Mouse (Mus musculus): Measurements from ENCODE around the gene Nudcd3.
"Not testable (repeated sequence)": the region's sequence is repeated elsewhere in the genome, so short reads cannot be mapped to it uniquely, and the experiment has no call there.

Gene Nudcd3

GRCm38 (mm10) chr11:6130578-6130977 is 69.6 kb downstream of the Nudcd3 start:
- in situ Hi-C loops (cut with MboI; ENCODE audit: low sequenced_read_pairs) = no loop called here

- in situ Hi-C loops (cut with MboI; ENCODE audit: low sequenced_read_pairs) = no loop called here
These were observed 76.6 kb downstream of the Nudcd3 start for GRCm38 (mm10) chr11:6123605-6124120.

- in situ Hi-C loops (cut with MboI; ENCODE audit: low sequenced_read_pairs) = no loop called here
These were observed 77.6 kb downstream of the Nudcd3 start for GRCm38 (mm10) chr11:6122631-6123030.

- in situ Hi-C loops (cut with MboI; ENCODE audit: low sequenced_read_pairs) = no loop called here
These were observed 79.6 kb downstream of the Nudcd3 start for GRCm38 (mm10) chr11:6120596-6120995.

- in situ Hi-C loops (cut with MboI; ENCODE audit: low sequenced_read_pairs) = no loop called here
These were observed 80.2 kb downstream of the Nudcd3 start for GRCm38 (mm10) chr11:6120001-6120400.

- in situ Hi-C loops (cut with MboI; ENCODE audit: low sequenced_read_pairs) = no loop called here
These were observed 80.9 kb downstream of the Nudcd3 start for GRCm38 (mm10) chr11:6119312-6119711.

- in situ Hi-C loops (cut with MboI; ENCODE audit: low sequenced_read_pairs) = no loop called here
These were observed 82.3 kb downstream of the Nudcd3 start for GRCm38 (mm10) chr11:6117956-6118355.

- in situ Hi-C loops (cut with MboI; ENCODE audit: low sequenced_read_pairs) = no loop called here
These were observed 88.3 kb downstream of the Nudcd3 start for GRCm38 (mm10) chr11:6111734-6112484.

GRCm38 (mm10) chr11:6109990-6110389 is 90.2 kb downstream of the Nudcd3 start:
- in situ Hi-C loops (cut with MboI; ENCODE audit: low sequenced_read_pairs) = no loop called here

- in situ Hi-C loops (cut with MboI; ENCODE audit: low sequenced_read_pairs) = no loop called here
These were observed 91.9 kb downstream of the Nudcd3 start for GRCm38 (mm10) chr11:6108296-6108695.

- in situ Hi-C loops (cut with MboI; ENCODE audit: low sequenced_read_pairs) = no loop called here
These were observed 92.5 kb downstream of the Nudcd3 start for GRCm38 (mm10) chr11:6107722-6108121.

- in situ Hi-C loops (cut with MboI; ENCODE audit: low sequenced_read_pairs) = no loop called here
These were observed 95.5 kb downstream of the Nudcd3 start for GRCm38 (mm10) chr11:6104734-6105133.

GRCm38 (mm10) chr11:6096637-6097036 is 103.6 kb downstream of the Nudcd3 start:
- in situ Hi-C loops (cut with MboI; ENCODE audit: low sequenced_read_pairs) = not testable (repeated sequence)

- in situ Hi-C loops (cut with MboI; ENCODE audit: low sequenced_read_pairs) = no loop called here
These were observed 113.2 kb downstream of the Nudcd3 start for GRCm38 (mm10) chr11:6086991-6087390.

GRCm38 (mm10) chr11:6078737-6079136 is 121.5 kb downstream of the Nudcd3 start:
- in situ Hi-C loops (cut with MboI; ENCODE audit: low sequenced_read_pairs) = no loop called here

GRCm38 (mm10) chr11:6075618-6076066 is 124.6 kb downstream of the Nudcd3 start:
- in situ Hi-C loops (cut with MboI; ENCODE audit: low sequenced_read_pairs) = no loop called here

GRCm38 (mm10) chr11:6068181-6068957 is 131.8 kb downstream of the Nudcd3 start:
- in situ Hi-C loops (cut with MboI; ENCODE audit: low sequenced_read_pairs) = no loop called here

- in situ Hi-C loops (cut with MboI; ENCODE audit: low sequenced_read_pairs) = no loop called here
These were observed 133.1 kb downstream of the Nudcd3 start for GRCm38 (mm10) chr11:6067160-6067559.

- in situ Hi-C loops (cut with MboI; ENCODE audit: low sequenced_read_pairs) = no loop called here
These were observed 134.0 kb downstream of the Nudcd3 start, which contains the start of gene Camk2b for GRCm38 (mm10) chr11:6066176-6066575. TSS of gene Camk2b (minus strand) at chr11:6066362.

- in situ Hi-C loops (cut with MboI; ENCODE audit: low sequenced_read_pairs) = no loop called here
These were observed 134.6 kb downstream of the Nudcd3 start for GRCm38 (mm10) chr11:6065551-6066121.

GRCm38 (mm10) chr11:6065046-6065521 is 135.1 kb downstream of the Nudcd3 start:
- in situ Hi-C loops (cut with MboI; ENCODE audit: low sequenced_read_pairs) = no loop called here

All from CH12F3 (cell line).